Mouse (Mus musculus) lung, postnatal 14 days (tissue): ENCODE data around the gene Zbtb17.

Experiments used
- DNase-seq: peaks from one replicate; pipeline ENCODE4 v3.0.0; 2021

Gene Zbtb17

GRCm38 (mm10) chr4:141504471-141504870 lies 60.0 kb downstream of the Zbtb17 start:
- DNase-seq: peak; percentile 36

GRCm38 (mm10) chr4:141505810-141506209 lies 61.4 kb downstream of the Zbtb17 start:
- DNase-seq: no peak

DNA sequence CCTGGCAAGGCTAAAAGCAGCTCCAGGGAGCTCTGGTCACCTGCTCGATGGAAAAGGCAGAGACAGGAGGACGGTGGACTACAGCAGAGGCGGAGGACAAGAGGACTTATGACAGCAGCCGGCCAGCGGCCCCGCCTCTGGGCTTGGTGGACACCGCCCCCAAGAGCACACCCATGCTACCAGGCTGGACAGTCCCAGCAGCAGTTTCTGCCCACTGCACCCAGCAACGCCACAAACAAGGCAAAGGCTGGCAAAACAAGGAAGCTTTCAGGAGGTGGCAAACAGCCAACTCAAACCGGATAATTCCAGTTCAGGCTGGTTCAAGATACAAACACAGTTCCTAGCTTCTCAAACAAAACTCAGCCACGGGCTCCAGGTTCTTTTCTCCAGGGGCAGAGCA lies 61.9 kb downstream of the Zbtb17 start:
- peak; percentile 85 for DNase-seq

GRCm38 (mm10) chr4:141506893-141507292 lies 62.4 kb downstream of the Zbtb17 start:
- DNase-seq: peak; percentile 53

- peak; percentile 10 for DNase-seq
Observed at GRCm38 (mm10) chr4:141510457-141510856, 66.0 kb downstream of the Zbtb17 start.

DNA sequence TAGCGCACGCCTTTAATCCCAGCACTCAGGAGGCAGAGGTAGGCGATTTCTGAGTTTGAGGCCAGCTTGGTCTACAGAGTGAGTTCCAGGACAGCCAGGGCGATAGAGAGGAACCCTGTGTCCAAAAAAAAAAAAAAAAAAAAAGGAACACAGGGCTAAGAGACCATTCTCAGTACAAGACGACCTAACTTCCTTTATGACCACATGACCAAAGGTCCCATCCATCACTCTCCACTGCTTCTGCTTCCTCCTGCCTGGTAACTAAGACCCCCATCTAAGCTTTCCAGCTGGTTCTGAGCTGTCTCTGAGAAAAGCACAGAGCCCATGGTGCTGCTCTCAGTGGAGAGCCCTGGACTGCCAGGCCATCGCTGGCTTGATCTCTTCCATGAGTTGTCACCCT lies 67.7 kb downstream of the Zbtb17 start:
- no peak for DNase-seq

- peak; percentile 62 for DNase-seq
Observed at GRCm38 (mm10) chr4:141514179-141514641, 69.8 kb downstream of the Zbtb17 start.
